Mouse (Mus musculus) liver, adult 2 months (tissue): ENCODE results near the gene Ssbp2. TPM values are rescaled to one million over a fixed set of nuclear protein-coding genes. Genes with fewer than 3 reads are reported as not detected.

ENCODE experiments used
- DNase-seq: peaks from one replicate; pipeline ENCODE4 v3.0.0-alpha.2; 2011; ENCODE audit warnings: low read depth, low spot score; ENCODE audit errors: extremely low read depth
- H3K27ac ChIP-seq: fragments of 200-500 bp; replicated peaks from 2 replicates; pipeline ENCODE4 v1.5.1; 2012; ENCODE audit warnings: low read depth, mild to moderate bottlenecking, control low read depth, inconsistent platforms, low read length; ENCODE audit not compliant: insufficient read depth
- H3K27me3 ChIP-seq: fragments of 200-500 bp; 2 replicates; pipeline ENCODE4 v1.6.1; 2012; ENCODE audit warnings: mild to moderate bottlenecking, moderate library complexity, low read length, inconsistent platforms; ENCODE audit not compliant: control insufficient read depth, insufficient read depth
- H3K36me3 ChIP-seq: fragments of 200-500 bp; 2 replicates; pipeline ENCODE4 v1.6.1; 2012; ENCODE audit warnings: low read length, inconsistent platforms; ENCODE audit not compliant: control insufficient read depth, insufficient read depth
- H3K4me1 ChIP-seq: fragments of 200-500 bp; 2 replicates; pipeline ENCODE4 v1.6.1; 2011; ENCODE audit warnings: low read length; ENCODE audit not compliant: control insufficient read depth, insufficient read depth
- H3K4me3 ChIP-seq: fragments of 200-500 bp; 2 replicates; pipeline ENCODE4 v1.5.1; 2011; ENCODE audit warnings: low read depth, mild to moderate bottlenecking, control low read depth, low read length, moderate library complexity; ENCODE audit not compliant: insufficient read depth
- H3K79me2 ChIP-seq: fragments of 200-500 bp; 2 replicates; pipeline ENCODE4 v1.6.1; 2012; ENCODE audit warnings: inconsistent platforms, mild to moderate bottlenecking, low read length, moderate library complexity; ENCODE audit not compliant: control insufficient read depth, insufficient read depth
- H3K9ac ChIP-seq: fragments of 200-500 bp; 2 replicates; pipeline ENCODE4 v1.6.1; 2012; ENCODE audit warnings: low read depth, mild to moderate bottlenecking, control low read depth, inconsistent platforms, low read length
- CTCF ChIP-seq: fragments of 200-500 bp; IDR thresholded peaks from 2 replicates; pipeline ENCODE4 v1.5.1; 2011; ENCODE audit warnings: low read depth, low read length, control low read depth
- POLR2A ChIP-seq: fragments of 200-500 bp; IDR thresholded peaks from 2 replicates; pipeline ENCODE4 v1.6.1; 2011; ENCODE audit warnings: low read length, control low read depth; ENCODE audit not compliant: insufficient read depth; ENCODE audit errors: extremely low read depth
- WGBS: fragments of 180-500 bp; shearing (Covaris S2); methylation state at CpG from one replicate; pipeline ENCODE4 v1.1.7; 2018; 5-methylcytosine and 5-hydroxymethylcytosine counted together
- polyA plus RNA-seq: library from polyadenylated mRNA; depleted of rRNA; stranded (reverse); fragments of >200 nt; gene quantifications from 2 replicates; pipeline ENCODE4 v1.2.3, GENCODE M21; 2012
- total RNA-seq: library from RNA; depleted of rRNA; stranded (reverse); fragments of >200 nt; gene quantifications from 2 replicates; pipeline ENCODE4 v1.2.3, GENCODE M21; 2014

Ssbp2 gene
- total and polyA plus RNA-seq, 2 experiments = 1.2 to 1.7 TPM

- H3K36me3 ChIP-seq = no peaks in the 10 kb centered on the region
- TF ChIP-seq CTCF (no peak), POLR2A (no peak)
- H3K4me3 ChIP-seq = no peak overlapping the region
- no peak overlapping the region for H3K27ac ChIP-seq
- H3K27me3 ChIP-seq = no peaks in the 10 kb centered on the region
- no peaks in the 10 kb centered on the region for H3K79me2 ChIP-seq
- DNase-seq = no peak
- no peak overlapping the region for H3K9ac ChIP-seq
- WGBS = 94% methylated on average over 6 of the region's 6 CpGs
- peaks cover 3% of the 10 kb centered on the region; the same call in 1 of the 2 replicates for H3K4me1 ChIP-seq
These were observed 259.4 kb downstream of the Ssbp2 start for GRCm38 (mm10) chr13:91719487-91719886.

GRCm38 (mm10) chr13:91723108-91723735 is 263.1 kb downstream of the Ssbp2 start:
- peaks cover 5% of the 10 kb centered on the region; the same call in 1 of the 2 replicates for H3K4me1 ChIP-seq
- H3K9ac ChIP-seq = peak overlapping the region; percentile 34; the same call in 1 of the 2 replicates
- no peaks in the 10 kb centered on the region for H3K36me3 ChIP-seq
- 36% methylated on average over 8 of the region's 8 CpGs for WGBS
- no peaks in the 10 kb centered on the region for H3K27me3 ChIP-seq
- no peak overlapping the region for H3K27ac ChIP-seq
- no peak overlapping the region for H3K4me3 ChIP-seq
- H3K79me2 ChIP-seq = no peaks in the 10 kb centered on the region
- peak; percentile 65 for DNase-seq
- TF ChIP-seq CTCF (peak; percentile 65; the same call in 1 of the 2 replicates), POLR2A (no peak)

DNA sequence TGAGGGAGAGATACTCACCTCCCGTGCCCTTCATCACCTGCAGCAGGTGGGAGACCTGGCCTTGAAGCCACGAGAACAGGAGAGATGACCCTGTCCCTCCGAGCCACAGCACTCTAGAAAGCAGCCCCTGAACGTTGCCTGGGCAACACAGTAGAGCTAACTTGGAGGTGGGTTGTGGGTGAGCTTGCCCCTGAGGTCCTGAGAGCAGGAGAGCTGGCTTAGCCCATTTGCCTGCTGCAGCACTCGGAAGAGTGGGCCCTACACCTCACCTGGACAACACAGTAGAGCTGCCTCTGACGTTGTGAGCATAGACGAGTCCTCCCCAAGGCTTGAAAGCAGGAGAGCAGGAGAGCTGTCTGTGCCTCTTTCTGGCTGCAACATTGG is 263.6 kb downstream of the Ssbp2 start:
- WGBS = 72% methylated on average over 7 of the region's 7 CpGs
- DNase-seq = no peak
- Histone ChIP-seq H3K9ac (no peak overlapping the region), H3K36me3 (no peaks in the 10 kb centered on the region), H3K27me3 (no peaks in the 10 kb centered on the region), H3K4me3 (no peak overlapping the region), H3K79me2 (no peaks in the 10 kb centered on the region), H3K4me1 (peaks cover 5% of the 10 kb centered on the region; the same call in 1 of the 2 replicates), H3K27ac (no peak overlapping the region)
- TF ChIP-seq POLR2A (no peak), CTCF (no peak)

DNA sequence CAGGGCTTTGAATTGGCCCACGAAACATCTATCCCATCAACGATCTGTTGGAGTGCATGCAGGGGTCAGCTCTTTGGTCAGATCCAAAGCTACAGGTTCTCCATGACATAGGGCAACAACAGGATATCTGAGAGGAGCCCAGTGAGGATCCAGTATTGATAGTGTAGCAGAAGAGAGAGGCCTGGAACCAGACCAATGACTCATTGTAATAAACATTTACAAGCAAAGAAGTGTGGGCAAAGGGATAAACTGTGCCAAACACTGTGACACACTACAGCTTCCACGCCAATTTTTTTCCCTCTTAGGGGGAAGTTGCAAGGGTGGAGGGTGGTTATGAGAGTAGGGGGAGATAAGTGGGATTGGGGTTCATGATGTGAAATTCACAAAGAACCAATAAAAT is 264.1 kb downstream of the Ssbp2 start:
- no peak for DNase-seq
- TF ChIP-seq POLR2A (no peak), CTCF (no peak)
- WGBS = 35% methylated on average over 3 of the region's 3 CpGs
- H3K4me3 ChIP-seq = no peak overlapping the region
- no peak overlapping the region for H3K9ac ChIP-seq
- H3K27me3 ChIP-seq = no peaks in the 10 kb centered on the region
- H3K4me1 ChIP-seq = peaks cover 5% of the 10 kb centered on the region; the same call in 1 of the 2 replicates
- H3K79me2 ChIP-seq = no peaks in the 10 kb centered on the region
- H3K36me3 ChIP-seq = no peaks in the 10 kb centered on the region
- H3K27ac ChIP-seq = no peak overlapping the region

- TF ChIP-seq CTCF (no peak), POLR2A (no peak)
- H3K27me3 ChIP-seq = no peaks in the 10 kb centered on the region
- no peak overlapping the region for H3K4me3 ChIP-seq
- DNase-seq = no peak
- 80% methylated on average over 3 of the region's 3 CpGs for WGBS
- no peaks in the 10 kb centered on the region for H3K36me3 ChIP-seq
- peaks cover 5% of the 10 kb centered on the region; the same call in 1 of the 2 replicates for H3K4me1 ChIP-seq
- H3K9ac ChIP-seq = no peak overlapping the region
- no peaks in the 10 kb centered on the region for H3K79me2 ChIP-seq
- no peak overlapping the region for H3K27ac ChIP-seq
These were observed 265.0 kb downstream of the Ssbp2 start for GRCm38 (mm10) chr13:91725130-91725529.

GRCm38 (mm10) chr13:91727899-91728298 is 267.8 kb downstream of the Ssbp2 start:
- TF ChIP-seq POLR2A (no peak), CTCF (no peak)
- no peaks in the 10 kb centered on the region for H3K79me2 ChIP-seq
- no peak overlapping the region for H3K27ac ChIP-seq
- H3K27me3 ChIP-seq = no peaks in the 10 kb centered on the region
- H3K36me3 ChIP-seq = no peaks in the 10 kb centered on the region
- DNase-seq = no peak
- no peak overlapping the region for H3K4me3 ChIP-seq
- peaks cover 5% of the 10 kb centered on the region; the same call in 1 of the 2 replicates for H3K4me1 ChIP-seq
- no peak overlapping the region for H3K9ac ChIP-seq
